Mouse (Mus musculus): ENCODE data around the gene Ocrl.

GRCm38 (mm10) chrX:47992606-47993005 lies 80.4 kb downstream of the Ocrl start:
- TF ChIP-seq E2F4 (IDR thresholded peaks at IDR 0.05; ENCODE audit: insufficient read depth) (no peak), POLR2A (IDR thresholded peaks at IDR 0.05; ENCODE audit: insufficient read length, low read depth) (no peak), MYOD1 (IDR thresholded peaks at IDR 0.05; ENCODE audit: control insufficient read depth in 1 of 3, insufficient read length in 2 of 3, low read depth in 2 of 3) (no peak)
